ENCODE assay signal across 28 mouse cellular contexts in the genomic region with DNA sequence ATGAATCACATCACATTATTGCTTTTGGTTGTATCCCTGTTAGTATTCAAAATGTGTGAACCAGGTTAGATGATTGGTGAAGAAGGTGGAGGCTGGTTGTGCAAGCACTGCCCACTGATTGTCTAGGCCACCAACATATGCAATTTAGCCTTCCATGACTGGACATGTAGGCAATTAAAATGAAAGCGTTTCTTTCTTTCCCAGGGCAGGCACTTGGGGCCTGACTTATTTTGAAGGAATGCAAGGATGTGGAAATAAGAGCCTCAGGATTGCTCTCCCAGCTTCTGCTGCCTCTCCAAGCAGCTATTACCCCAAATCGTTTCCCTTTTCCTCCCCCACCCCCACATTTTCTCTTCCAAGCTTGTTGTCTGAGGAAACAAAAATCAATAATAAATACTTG. TPM values are rescaled to one million over a fixed set of nuclear protein-coding genes. Genes with fewer than 3 reads are reported as not detected.
DNase-seq lines count a peak whose midpoint lies in the region; TF ChIP-seq lines count a peak whose summit lies in the region.
"Had no signal": no experiment of that assay in that cellular context is flagged by ENCODE, and none has a peak within 500 bp of the region (broad histone marks: within the 10 kb centered on the region; RNA-seq: fewer than 3 reads in every experiment).

No protein-coding gene starts in this region.

- TF ChIP-seq CTCF in testis, adult 2 months (IDR thresholded peaks at IDR 0.05; ENCODE audit: control insufficient read depth, insufficient read depth, insufficient replicate concordance, low read depth, low read length) = no peak

- no peak overlapping the region; the same call in 1 of the 2 replicates for H3K4me3 ChIP-seq in testis, adult 2 months (ENCODE audit: control insufficient read depth, low read depth, low read length)
- H3K4me3 ChIP-seq: embryonic facial prominence, embryonic 10.5 days; embryonic facial prominence, embryonic 13.5 days; gastrocnemius, adult 2 months; heart, embryonic 12.5 days; heart, embryonic 15.5 days; hindbrain, embryonic 10.5 days; hindbrain, embryonic 15.5 days had no signal

- DNase-seq in testis, postnatal 10 days (ENCODE audit: low spot score) = no peak
- DNase-seq in NIH3T3 (ENCODE audit: low read depth) = peak; percentile 76
- DNase-seq in fibroblast of lung, adult 2 months (ENCODE audit: low read depth) = peak; percentile 55
- DNase-seq in retina, postnatal 1 day = peak; percentile 21
- no peak for DNase-seq in adrenal gland, postnatal 10 days
- DNase-seq in right cerebral cortex, postnatal 14 days = no peak
- no peak for DNase-seq in cerebellum, adult 9-11 months
- DNase-seq: adrenal gland, adult 8-10 months; adrenal gland, postnatal 36 days; cerebellum, adult 18-20 months; cerebellum, adult 9-10 months; cerebellum, postnatal 25 days; embryo, embryonic 11 days; forebrain, postnatal 0 days; gastrocnemius, adult 2 months; gastrocnemius, postnatal 14 days; heart, adult 11 months; heart, postnatal 10 days; heart, postnatal 36 days had no signal

- H3K36me3 ChIP-seq in testis, adult 2 months (ENCODE audit: control insufficient read depth, insufficient read depth, low read length) = no peaks in the 10 kb centered on the region
- H3K36me3 ChIP-seq: embryonic facial prominence, embryonic 13.5 days; G1E; heart, embryonic 12.5 days; heart, embryonic 15.5 days; hindbrain, embryonic 15.5 days had no signal

- H3K4me1 ChIP-seq in testis, adult 2 months (ENCODE audit: control insufficient read depth, insufficient read depth, low read length) = peaks cover 6% of the 10 kb centered on the region
- H3K4me1 ChIP-seq: heart, embryonic 15.5 days; hindbrain, embryonic 10.5 days had no signal

- no peaks in the 10 kb centered on the region for H3K27me3 ChIP-seq in testis, adult 2 months (ENCODE audit: control insufficient read depth, insufficient read depth, low read length)
- H3K27me3 ChIP-seq: CH12.LX; embryonic facial prominence, embryonic 13.5 days; heart, embryonic 12.5 days; heart, embryonic 15.5 days; hindbrain, embryonic 15.5 days had no signal

- H3K27ac ChIP-seq in testis, adult 2 months (ENCODE audit: control insufficient read depth, insufficient read depth, low read depth, low read length) = peak overlapping the region; percentile 55
- H3K27ac ChIP-seq: embryonic facial prominence, embryonic 10.5 days; embryonic facial prominence, embryonic 13.5 days; gastrocnemius, adult 2 months; heart, embryonic 15.5 days; hindbrain, embryonic 10.5 days; hindbrain, embryonic 15.5 days had no signal

- no peak for TF ChIP-seq POLR2A in testis, adult 2 months (IDR thresholded peaks at IDR 0.05; ENCODE audit: control insufficient read depth, low read depth, low read length)

RNA-seq across cellular contexts. Expression of a gene that starts 29.6 kb away (rescaled TPM):
- polyA plus RNA-seq in testis, adult 2 months (2012; rRNA removed) = 1.3 TPM in 2 replicates
- 10 to 100 TPM; 15.2 to 15.7 TPM for total RNA-seq in adrenal gland, postnatal 10 days (2021)
- total RNA-seq: G1E had no signal
- polyA plus RNA-seq: G1E had no signal

Comparison
In these comparisons a context has a peak if more than half of its experiments do, and no peak if none do; other contexts are left out.
1. DNase-seq: peak in NIH3T3 (single experiment), fibroblast of lung, adult 2 months (single experiment) and retina, postnatal 1 day (single experiment); none in testis, postnatal 10 days (single experiment), adrenal gland, postnatal 10 days (single experiment), right cerebral cortex, postnatal 14 days (single experiment) and cerebellum, adult 9-11 months (single experiment).